18 mouse cellular contexts compared by ENCODE assay signal in genomic region chr4:132962628-132963027, GRCm38 (mm10). TPM values are rescaled to one million over a fixed set of nuclear protein-coding genes. Genes with fewer than 3 reads are reported as not detected.
"Had no signal": no experiment of that assay in that cellular context is flagged by ENCODE, and none has a peak within 500 bp of the region (broad histone marks: within the 10 kb centered on the region; RNA-seq: fewer than 3 reads in every experiment).

No protein-coding gene starts in this region.

- H3K27ac ChIP-seq: liver, embryonic 12.5 days; liver, embryonic 14.5 days; midbrain, embryonic 12.5 days; neural tube, embryonic 13.5 days; neural tube, embryonic 15.5 days had no signal

- H3K36me3 ChIP-seq: liver, embryonic 12.5 days; midbrain, embryonic 10.5 days; midbrain, embryonic 12.5 days; neural tube, embryonic 13.5 days; neural tube, embryonic 15.5 days had no signal

- ATAC-seq: liver, embryonic 12.5 days; midbrain, embryonic 16.5 days had no signal

- H3K4me3 ChIP-seq: liver, embryonic 12.5 days; midbrain, embryonic 10.5 days; midbrain, embryonic 12.5 days; myocyte; neural tube, embryonic 13.5 days; neural tube, embryonic 15.5 days had no signal

- H3K27me3 ChIP-seq: liver, embryonic 12.5 days; midbrain, embryonic 12.5 days; neural tube, embryonic 13.5 days; neural tube, embryonic 15.5 days had no signal

- DNase-seq: lung, adult 18-20 months; lung, embryonic 14.5 days; lung, postnatal 10 days; midbrain, embryonic 14.5 days; right cerebral cortex, postnatal 25 days; right cerebral cortex, postnatal 4 days; spleen, adult 18-20 months; thymus, adult 18-20 months; thymus, postnatal 14 days; thymus, postnatal 36 days had no signal

- H3K9ac ChIP-seq: liver, embryonic 12.5 days; liver, embryonic 14.5 days; lung, embryonic 14.5 days; midbrain, embryonic 12.5 days; neural tube, embryonic 13.5 days; neural tube, embryonic 15.5 days had no signal

- H3K9me3 ChIP-seq: liver, embryonic 12.5 days; midbrain, embryonic 10.5 days; midbrain, embryonic 12.5 days; neural tube, embryonic 13.5 days; neural tube, embryonic 15.5 days had no signal

- H3K4me2 ChIP-seq: liver, embryonic 12.5 days; lung, embryonic 14.5 days; midbrain, embryonic 12.5 days; neural tube, embryonic 13.5 days; neural tube, embryonic 15.5 days had no signal

RNA-seq across cellular contexts. Expression of gene Fgr, which starts 11.3 kb away (rescaled TPM):
- polyA plus RNA-seq: myocyte; neural tube, embryonic 13.5 days had no signal
